Mouse (Mus musculus): Measurements from ENCODE around the gene Bnipl.

Bnipl gene

GRCm38 (mm10) chr3:95237541-95238099 is 13.4 kb downstream of the Bnipl start:
- no peak for DNase-seq (ENCODE audit: low read depth, low spot score)

GRCm38 (mm10) chr3:95235386-95236301 is 15.3 kb downstream of the Bnipl start:
- no peak for DNase-seq (ENCODE audit: low read depth, low spot score)

DNA sequence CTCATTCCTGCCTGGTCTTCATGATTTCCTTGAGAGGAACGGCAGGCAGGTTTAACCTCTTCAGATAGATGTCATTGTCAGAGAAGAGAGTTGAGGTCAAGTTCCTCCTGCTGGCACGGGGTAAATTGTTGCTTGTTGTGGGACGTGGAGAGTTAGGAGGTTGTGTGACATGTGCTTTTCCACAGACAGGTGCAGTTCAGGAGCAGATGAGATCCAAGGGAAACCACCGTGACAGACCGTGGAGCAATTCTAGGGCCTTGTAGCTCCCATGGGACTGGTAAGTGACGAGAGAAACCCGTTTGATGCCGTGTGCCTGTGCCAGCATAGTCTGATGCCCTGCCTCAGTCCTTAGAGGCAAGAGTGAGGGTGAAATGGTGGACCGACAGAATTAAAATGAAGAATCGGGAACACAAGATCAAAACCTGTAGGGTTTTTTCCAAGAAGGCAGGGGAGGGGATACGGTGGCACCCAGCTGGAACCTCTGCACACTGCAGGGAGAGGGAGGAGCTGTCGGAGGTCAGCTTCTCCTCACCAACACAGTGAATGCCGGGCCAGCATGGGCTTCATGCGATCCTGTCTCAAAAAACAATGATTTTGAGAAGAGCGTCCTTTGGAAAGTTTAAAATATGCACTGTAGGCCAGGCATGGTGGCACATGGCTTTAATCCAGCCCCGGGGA is 17.6 kb downstream of the Bnipl start:
- DNase-seq (ENCODE audit: low read depth, low spot score): no peak

- DNase-seq (ENCODE audit: low read depth, low spot score): no peak
Observed at GRCm38 (mm10) chr3:95232771-95233170, 18.2 kb downstream of the Bnipl start.

DNA sequence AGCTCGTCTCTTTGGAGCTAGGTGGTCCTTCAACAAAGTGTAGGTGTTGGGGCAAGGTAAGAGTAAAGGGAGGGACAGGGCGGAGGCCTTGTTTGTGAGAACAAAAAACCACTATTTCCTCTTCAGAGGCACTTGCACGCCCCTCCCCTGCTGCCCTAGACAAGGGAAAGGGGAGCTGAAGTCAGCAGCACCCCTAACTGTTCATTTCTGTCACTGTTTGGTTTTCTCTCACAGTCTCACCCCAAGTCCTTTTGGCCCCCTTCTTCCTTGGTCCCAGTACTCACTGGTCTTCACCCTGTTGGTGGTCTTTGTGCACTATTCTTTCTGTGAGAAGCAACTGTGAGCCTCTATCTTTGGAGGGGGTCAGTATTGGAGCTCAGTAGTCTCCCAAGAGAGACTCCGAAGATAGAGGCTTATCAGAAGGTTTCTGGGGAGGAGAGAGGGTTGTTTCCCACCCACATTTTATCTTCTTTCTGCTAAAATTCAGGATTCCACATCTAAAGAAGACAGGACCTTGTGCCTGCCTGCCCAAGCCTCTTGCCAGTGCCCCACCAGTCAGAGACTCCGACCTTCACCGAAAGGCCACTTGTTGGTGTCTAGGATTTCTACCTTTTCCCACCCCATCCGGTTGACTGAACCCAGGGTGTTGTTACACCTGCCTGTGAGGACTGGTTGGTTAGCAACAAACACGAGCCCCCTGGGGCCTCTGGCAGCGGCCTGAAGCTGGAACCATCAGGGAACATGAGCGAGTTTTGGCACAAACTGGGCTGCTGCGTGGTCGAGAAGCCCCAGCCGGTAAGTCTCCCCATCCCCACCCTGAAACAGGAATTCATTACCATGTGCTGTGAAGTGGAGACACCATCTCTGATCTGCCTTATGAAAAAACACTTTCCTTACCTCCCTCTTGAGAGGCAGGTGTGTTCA is 19.4 kb downstream of the Bnipl start, which contains the start of gene Mllt11:
Gene Mllt11 (minus strand): TSS at position 874 of the 924 bp plus-strand sequence.
- no peak for DNase-seq (ENCODE audit: low read depth, low spot score)

DNA sequence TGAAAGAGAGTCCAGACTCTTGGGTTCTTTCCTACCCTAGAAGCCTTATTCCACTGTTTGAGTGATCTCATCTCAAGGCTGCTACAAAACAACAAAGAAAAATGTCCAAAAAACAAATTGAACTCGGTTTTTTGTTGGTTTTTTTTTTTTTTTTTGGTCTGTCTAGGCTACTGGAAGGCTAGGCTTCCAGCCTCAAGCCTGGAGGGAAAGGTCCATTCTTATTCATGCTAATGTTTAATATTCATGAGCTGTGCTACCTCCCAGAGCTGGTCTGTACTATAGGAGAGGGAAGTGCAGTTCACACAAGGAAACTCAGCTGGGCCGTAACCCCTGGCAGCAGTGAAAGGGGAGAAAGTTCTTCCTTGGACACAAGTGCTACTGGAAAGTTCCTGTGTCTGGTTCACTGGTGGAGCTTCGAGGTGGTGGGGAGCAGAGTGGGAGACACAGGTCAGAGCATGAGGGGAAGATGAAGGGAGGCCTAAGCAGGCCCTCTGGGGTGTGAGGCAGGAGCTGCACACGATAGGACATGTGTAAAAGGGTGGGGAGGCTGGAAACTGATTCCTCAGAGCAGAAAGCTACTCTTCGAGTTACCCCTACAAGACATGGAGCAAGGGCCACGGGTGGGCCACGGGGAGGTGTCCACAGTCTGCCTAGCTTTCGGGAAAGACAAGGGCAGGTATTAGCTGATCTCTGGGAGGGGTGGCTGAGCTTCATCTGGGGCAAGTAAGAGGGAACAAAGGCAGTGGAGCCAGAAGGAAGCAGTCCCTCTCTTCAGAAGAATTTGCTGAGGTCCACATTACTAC is 20.3 kb downstream of the Bnipl start:
- no peak for DNase-seq (ENCODE audit: low read depth, low spot score)

GRCm38 (mm10) chr3:95229781-95230494 is 21.1 kb downstream of the Bnipl start:
- DNase-seq (ENCODE audit: low read depth, low spot score): no peak

GRCm38 (mm10) chr3:95228894-95229780 is 21.9 kb downstream of the Bnipl start:
- no peak for DNase-seq (ENCODE audit: low read depth, low spot score)

DNA sequence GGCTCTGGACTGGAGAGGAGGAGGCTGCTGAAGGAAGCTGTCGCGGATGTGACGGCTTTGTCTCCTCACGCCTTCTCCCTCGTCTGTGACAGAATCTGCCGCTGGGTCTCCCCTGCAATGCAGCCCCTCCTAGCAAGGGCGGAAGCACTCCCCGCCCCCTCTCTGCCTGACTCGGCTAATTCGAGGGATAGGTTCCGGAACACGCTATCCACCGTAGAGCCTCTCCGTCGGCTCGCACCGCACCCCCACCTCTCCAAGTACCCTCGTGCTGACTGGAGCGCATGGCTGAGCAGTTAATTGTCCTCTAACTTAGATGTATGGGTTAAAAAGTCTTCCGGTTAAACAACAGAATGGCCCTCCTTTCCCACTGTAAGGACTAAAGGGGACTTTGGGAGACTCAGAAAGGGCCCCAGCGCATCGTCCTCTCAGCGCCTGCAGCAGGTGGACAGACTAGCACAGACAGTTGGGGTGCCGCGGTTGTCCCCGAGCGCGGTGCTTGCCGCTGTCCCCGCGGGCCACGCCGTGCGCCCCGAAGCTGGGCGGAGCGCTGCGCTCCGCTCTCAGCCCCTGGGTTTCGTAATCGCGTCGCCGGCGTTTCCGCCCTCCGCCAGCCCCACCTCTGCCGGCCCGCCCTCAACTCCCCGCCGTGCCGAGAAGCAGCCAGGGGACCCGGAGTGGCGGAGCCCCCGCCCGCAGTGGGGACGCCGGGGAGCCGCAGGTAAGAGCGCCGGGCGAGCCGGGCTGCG is 22.7 kb downstream of the Bnipl start, which contains the start of gene Cdc42se1:
Gene Cdc42se1 (plus strand): TSS at position 585 of the 746 bp plus-strand sequence.
- no peak for DNase-seq (ENCODE audit: low read depth, low spot score)

DNA sequence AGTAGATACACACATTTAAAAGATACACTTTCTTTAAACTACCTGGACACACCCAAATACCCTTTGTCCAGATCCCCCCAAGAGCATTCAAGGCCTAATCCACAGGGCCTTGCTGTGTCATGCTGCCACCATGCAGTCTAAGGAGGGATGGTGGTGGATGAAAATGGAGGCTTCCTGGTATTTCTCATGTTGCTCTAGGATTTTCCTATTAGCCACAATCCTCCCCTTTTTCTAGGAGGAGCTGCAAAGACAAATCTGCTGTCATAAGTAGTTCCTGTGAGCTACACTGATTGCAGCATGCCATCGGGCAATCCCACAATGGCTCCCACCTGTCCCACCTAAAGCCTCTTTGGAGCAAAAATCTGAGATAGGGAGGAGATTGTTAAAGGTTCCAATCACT is 23.8 kb downstream of the Bnipl start:
- no peak for DNase-seq (ENCODE audit: low read depth, low spot score)

GRCm38 (mm10) chr3:95224295-95224694 is 26.7 kb downstream of the Bnipl start:
- DNase-seq (ENCODE audit: low read depth, low spot score): no peak

GRCm38 (mm10) chr3:95223041-95223440 is 28.0 kb downstream of the Bnipl start:
- no peak for DNase-seq (ENCODE audit: low read depth, low spot score)

DNA sequence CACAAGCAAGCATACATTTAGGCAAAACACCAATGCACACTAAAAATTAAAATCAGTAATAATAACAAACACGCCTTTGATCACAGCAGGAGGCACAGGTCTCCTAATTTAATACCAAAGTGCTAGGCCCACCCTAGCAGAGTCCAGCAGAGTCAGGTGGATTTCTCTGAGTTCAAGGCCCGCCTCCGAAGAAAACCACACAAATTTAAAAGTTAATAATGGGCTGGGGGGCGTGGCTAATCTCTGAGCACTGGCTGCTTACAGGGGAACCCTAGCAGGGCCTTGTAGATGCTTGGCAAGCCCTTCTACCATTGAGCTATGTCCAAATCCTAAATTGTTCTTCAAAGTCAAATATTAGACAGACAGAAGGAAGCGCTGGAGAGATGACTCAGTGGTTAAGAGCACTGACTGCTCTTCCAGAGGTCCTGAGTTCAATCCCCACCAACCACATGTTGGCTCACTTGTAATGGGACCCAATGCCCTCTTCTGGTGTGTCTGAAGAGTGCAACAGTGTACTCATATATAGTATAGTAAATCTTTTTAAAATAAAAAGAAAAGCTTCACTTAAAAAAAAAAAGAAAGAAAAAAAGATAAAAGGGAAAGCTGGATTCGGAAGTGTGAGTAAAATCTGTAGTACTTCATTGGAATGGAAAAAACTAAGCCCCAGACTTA is 32.4 kb downstream of the Bnipl start:
- no peak for DNase-seq (ENCODE audit: low read depth, low spot score)

GRCm38 (mm10) chr3:95217255-95218134 is 33.5 kb downstream of the Bnipl start, which contains the start of gene Gabpb2:
TSS of gene Gabpb2 (minus strand) at chr3:95217916.
- DNase-seq (ENCODE audit: low read depth, low spot score): peak; percentile 87

- DNase-seq (ENCODE audit: low read depth, low spot score): no peak
Observed at GRCm38 (mm10) chr3:95216655-95217254, 34.2 kb downstream of the Bnipl start.

DNA sequence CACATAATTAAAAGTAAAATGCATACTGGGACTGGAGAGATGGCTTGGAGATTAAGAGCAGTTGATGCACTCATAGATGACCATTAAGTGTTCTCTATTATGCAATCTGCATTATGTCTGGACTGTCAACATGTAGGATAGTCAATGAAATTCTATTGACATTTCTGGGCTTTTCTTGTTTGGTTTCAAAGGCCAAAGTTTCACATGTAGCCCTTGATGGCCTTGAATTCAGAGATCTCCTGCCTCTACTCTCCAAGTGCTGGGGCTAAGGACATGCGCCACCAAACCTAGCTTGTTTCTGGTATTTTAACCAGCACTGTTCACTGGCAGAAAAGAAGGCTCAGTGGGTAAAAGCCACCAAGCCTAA is 37.4 kb downstream of the Bnipl start:
- no peak for DNase-seq (ENCODE audit: low read depth, low spot score)
